Mouse (Mus musculus): ENCODE measurements around the gene Zkscan2. TPM values are rescaled to one million over a fixed set of nuclear protein-coding genes. Genes with fewer than 3 reads are reported as not detected.

The Zkscan2 gene
- total RNA-seq (2012; rRNA removed) (not detected in 2 replicates), total RNA-seq (2014; rRNA removed) (not detected in 2 replicates), polyA plus RNA-seq (2012; ENCODE audit: insufficient read length, low read depth) (not detected in 2 replicates)

GRCm38 (mm10) chr7:123500239-123501219 lies at the start of gene Zkscan2:
Gene Zkscan2, minus strand, starts transcription at chr7:123500449.
- H3K27me3 ChIP-seq (replicated peaks) = peaks cover 52% of the 10 kb centered on the region
- no peak for DNase-seq (ENCODE audit: extremely low read depth)
- no peak within 1 kb of the TSS for H3K4me2 ChIP-seq (ENCODE audit: insufficient read depth, low read depth, poor library complexity, severe bottlenecking)
- TF ChIP-seq UBTF (IDR thresholded peaks at IDR 0.05; ENCODE audit: low read depth, low read length) = no peak
- no peak for TF ChIP-seq TCF12 (IDR thresholded peaks at IDR 0.05; ENCODE audit: low read depth, low read length)
- TF ChIP-seq ZC3H11A (IDR thresholded peaks at IDR 0.05; ENCODE audit: low read depth, low read length) = no peak
- no peak for TF ChIP-seq RCOR1 (conservative IDR thresholded peaks at IDR 0.05; ENCODE audit: low read depth, low read length)
- no peak for TF ChIP-seq MXI1 (IDR thresholded peaks at IDR 0.05; ENCODE audit: low read depth, low read length)
- no peak for TF ChIP-seq JUN (IDR thresholded peaks at IDR 0.05; ENCODE audit: insufficient read depth, low read depth, low read length)
- TF ChIP-seq MYC (IDR thresholded peaks at IDR 0.05; ENCODE audit: low read depth, low read length) = no peak
- no peak for TF ChIP-seq USF1 (IDR thresholded peaks at IDR 0.05; ENCODE audit: low read depth, low read length)
- no peak for TF ChIP-seq ZNF384 (IDR thresholded peaks at IDR 0.05; ENCODE audit: low read depth, low read length)
- no peak for TF ChIP-seq ELF1 (IDR thresholded peaks at IDR 0.05; ENCODE audit: low read depth, low read length)
- TF ChIP-seq SIN3A (IDR thresholded peaks at IDR 0.05; ENCODE audit: low read length) = no peak
- TF ChIP-seq RAD21 (IDR thresholded peaks at IDR 0.05; ENCODE audit: low read depth, low read length) = no peak
- TF ChIP-seq KAT2A (IDR thresholded peaks at IDR 0.05; ENCODE audit: insufficient replicate concordance, low read length) = no peak
- no peak for TF ChIP-seq POLR2A (IDR thresholded peaks at IDR 0.05; ENCODE audit: low read depth, low read length)
- no peak for TF ChIP-seq EP300 (IDR thresholded peaks at IDR 0.05; ENCODE audit: low read length)
- no peak for TF ChIP-seq POLR2AphosphoS2 (IDR thresholded peaks at IDR 0.05; ENCODE audit: low read depth, low read length)
- no peak for TF ChIP-seq CHD1 (IDR thresholded peaks at IDR 0.05; ENCODE audit: low read depth, low read length)
- dilution Hi-C loops (cut with MboI; ENCODE audit: extremely low pct_ligation_motif_present, extremely low pct_unique_long_range_greater_than_20kb, low sequenced_read_pairs) (no loop called here), in situ Hi-C loops (cut with MboI; ENCODE audit: low pct_ligation_motif_present, low pct_unique_long_range_greater_than_20kb, low sequenced_read_pairs) (no loop called here)
- no peak within 1 kb of the TSS for H3K4me3 ChIP-seq (replicated peaks in 1 of 3; ENCODE audit: low read depth in 2 of 3, low read length in 2 of 3, poor library complexity in 1 of 3)
- no peak within 1 kb of the TSS for H3K27ac ChIP-seq (ENCODE audit: insufficient read depth, low read depth)
- H3K79me2 ChIP-seq (replicated peaks; ENCODE audit: control insufficient read depth, extremely low read depth, insufficient read depth, poor library complexity, severe bottlenecking) = no peaks in the 10 kb centered on the region
- peaks cover 4% of the 10 kb centered on the region for H3K9me3 ChIP-seq (replicated peaks; ENCODE audit: low read length)
- H3K4me1 ChIP-seq (ENCODE audit: control insufficient read depth in 1 of 2, insufficient read depth in 2 of 2) = no peaks in the 10 kb centered on the region
- no peaks in the 10 kb centered on the region for H3K36me3 ChIP-seq (replicated peaks in 1 of 2; ENCODE audit: control insufficient read depth in 1 of 2, insufficient read depth in 1 of 2, low read length in 1 of 2)
- no peak within 1 kb of the TSS for H3K9ac ChIP-seq (ENCODE audit: insufficient read depth, low read depth)

DNA sequence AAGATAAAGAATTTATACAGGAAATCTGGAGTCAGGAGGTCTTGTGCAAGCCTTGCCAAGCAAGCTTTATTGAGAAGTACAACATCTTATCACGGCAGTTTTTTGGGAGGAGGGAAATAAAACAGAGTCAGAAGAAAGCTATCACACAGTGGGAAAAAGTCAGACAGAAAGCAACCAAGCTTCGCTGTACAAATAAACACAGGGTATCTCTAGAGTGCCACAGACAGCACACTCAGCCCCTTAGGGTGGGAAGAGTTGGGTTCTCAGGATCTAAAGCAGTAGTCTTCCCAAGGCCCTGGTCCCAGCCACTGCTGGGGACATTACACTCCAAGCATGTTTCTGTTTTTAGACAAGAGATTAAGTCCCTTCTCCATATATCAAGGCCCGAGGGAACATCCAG lies 28.9 kb upstream of the Zkscan2 start:
- Histone ChIP-seq H3K4me3 (replicated peaks in 1 of 3; ENCODE audit: low read depth in 2 of 3, low read length in 2 of 3, poor library complexity in 1 of 3) (no peak overlapping the region), H3K27ac (ENCODE audit: insufficient read depth, low read depth) (no peak overlapping the region), H3K9ac (ENCODE audit: insufficient read depth, low read depth) (no peak overlapping the region), H3K27me3 (replicated peaks) (peaks cover 54% of the 10 kb centered on the region), H3K9me3 (replicated peaks; ENCODE audit: low read length) (peaks cover 10% of the 10 kb centered on the region), H3K36me3 (replicated peaks in 1 of 2; ENCODE audit: control insufficient read depth in 1 of 2, insufficient read depth in 1 of 2, low read length in 1 of 2) (no peaks in the 10 kb centered on the region), H3K4me1 (ENCODE audit: control insufficient read depth in 1 of 2, insufficient read depth in 2 of 2) (no peaks in the 10 kb centered on the region), H3K79me2 (replicated peaks; ENCODE audit: control insufficient read depth, extremely low read depth, insufficient read depth, poor library complexity, severe bottlenecking) (no peaks in the 10 kb centered on the region), H3K4me2 (ENCODE audit: insufficient read depth, low read depth, poor library complexity, severe bottlenecking) (no peak overlapping the region)
- no peak for TF ChIP-seq MEF2A (IDR thresholded peaks at IDR 0.05; ENCODE audit: borderline replicate concordance, low read depth, low read length)
- no peak for TF ChIP-seq JUND (conservative IDR thresholded peaks at IDR 0.05; ENCODE audit: low read depth, low read length)
- TF ChIP-seq ELF1 (IDR thresholded peaks at IDR 0.05; ENCODE audit: low read depth, low read length) = no peak
- TF ChIP-seq SIN3A (IDR thresholded peaks at IDR 0.05; ENCODE audit: low read length) = no peak
- TF ChIP-seq MAFK (IDR thresholded peaks at IDR 0.05; ENCODE audit: insufficient replicate concordance, low read length) = no peak
- in situ Hi-C loops (cut with MboI; ENCODE audit: low pct_ligation_motif_present, low pct_unique_long_range_greater_than_20kb, low sequenced_read_pairs) = no loop called here
- dilution Hi-C loops (cut with MboI; ENCODE audit: extremely low pct_ligation_motif_present, extremely low pct_unique_long_range_greater_than_20kb, low sequenced_read_pairs) = no loop called here
- DNase-seq (ENCODE audit: extremely low read depth) = no peak
